Mouse (Mus musculus): ENCODE measurements around the gene Rtp3.

Gene Rtp3

DNA sequence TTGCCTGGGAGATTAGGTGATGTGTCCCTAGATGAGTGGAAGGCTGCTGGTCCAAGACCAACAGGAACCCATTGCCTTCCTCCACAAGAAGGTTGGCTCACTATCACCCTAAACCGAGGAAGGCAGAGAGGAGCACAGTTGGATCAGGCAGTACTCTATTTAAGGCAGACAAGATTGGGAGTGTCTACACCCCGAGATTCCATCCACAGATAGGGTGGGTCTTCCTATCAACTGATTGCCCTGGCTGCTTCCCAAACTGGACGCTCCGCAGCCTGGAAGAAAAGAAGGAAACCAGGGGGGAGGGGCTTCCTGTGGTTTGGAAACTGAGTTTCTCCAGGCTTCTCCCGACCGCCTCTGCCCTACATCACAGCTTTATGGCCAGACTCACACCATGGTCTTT, at the start of gene Rtp3:
TSS of gene Rtp3 (minus strand) at position 380 of the 400 bp plus-strand sequence.
- DNase-seq, result no peak

GRCm38 (mm10) chr9:111039966-111040365, 49.6 kb upstream of the Rtp3 start:
- DNase-seq, result no peak

DNA sequence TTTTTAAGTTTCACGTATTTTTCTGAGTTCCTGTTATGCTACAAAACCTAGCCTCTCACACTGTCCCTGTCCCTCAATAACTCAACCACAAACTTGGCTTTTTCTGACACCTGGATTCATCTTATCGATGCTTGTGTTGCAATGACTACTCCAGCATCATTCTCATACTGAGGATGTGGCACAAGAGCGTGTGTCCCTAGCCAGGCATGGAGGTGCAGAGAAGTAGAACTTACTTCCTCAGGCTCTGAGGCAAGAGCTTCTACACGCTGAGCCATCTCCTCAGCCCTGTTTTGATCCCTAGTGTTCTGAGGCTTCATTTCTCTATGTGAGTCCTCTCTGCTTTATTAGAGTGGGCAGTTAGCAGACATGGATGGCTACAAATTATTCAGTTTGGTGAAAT, 43.3 kb upstream of the Rtp3 start:
- DNase-seq, result no peak

- no peak for DNase-seq
These were observed 36.4 kb upstream of the Rtp3 start for GRCm38 (mm10) chr9:111026791-111027190.

- DNase-seq, result no peak
These were observed 28.6 kb upstream of the Rtp3 start, which contains the start of gene Ltf for GRCm38 (mm10) chr9:111019022-111019421. Ltf (plus strand) TSS chr9:111019271.

DNA sequence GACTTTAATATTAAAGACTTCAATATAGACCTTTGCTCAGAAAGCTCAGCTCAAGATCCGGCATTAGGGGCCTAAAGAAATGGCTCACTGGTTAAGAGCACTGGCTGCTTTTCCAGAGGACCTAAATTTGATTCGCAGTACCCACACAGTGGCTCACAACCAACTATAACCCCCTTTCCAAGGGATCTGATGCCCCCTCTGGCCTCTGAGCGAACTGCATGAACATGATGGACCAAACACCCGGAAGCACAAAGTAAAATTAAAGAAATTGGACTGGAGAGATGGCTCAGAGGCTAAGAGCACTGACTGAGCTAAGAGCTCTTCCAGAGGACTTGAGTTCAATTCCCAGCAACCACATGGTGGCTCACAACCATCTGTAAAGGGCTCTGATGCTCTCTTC, 25.3 kb upstream of the Rtp3 start:
- DNase-seq, result no peak

DNA sequence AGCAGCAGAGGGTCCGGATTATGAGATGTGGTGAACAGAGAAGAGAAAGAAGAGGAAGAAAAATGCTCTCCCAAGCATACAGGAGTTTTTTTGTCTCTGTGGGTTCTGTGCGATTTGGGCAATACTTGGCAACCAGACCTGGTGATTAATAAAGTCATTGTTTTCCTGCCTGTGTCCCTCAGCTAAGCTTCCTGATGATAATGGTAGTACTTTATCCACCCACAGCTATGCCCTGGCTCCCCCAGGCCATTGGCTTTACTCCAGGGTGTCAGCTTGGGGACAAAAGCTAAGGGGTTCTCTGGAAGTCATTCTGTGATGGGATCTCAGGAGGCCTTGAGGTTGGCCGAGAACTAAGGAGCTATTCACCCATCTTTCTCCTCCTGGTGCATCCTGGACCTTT, 21.7 kb upstream of the Rtp3 start:
- DNase-seq, result no peak

DNA sequence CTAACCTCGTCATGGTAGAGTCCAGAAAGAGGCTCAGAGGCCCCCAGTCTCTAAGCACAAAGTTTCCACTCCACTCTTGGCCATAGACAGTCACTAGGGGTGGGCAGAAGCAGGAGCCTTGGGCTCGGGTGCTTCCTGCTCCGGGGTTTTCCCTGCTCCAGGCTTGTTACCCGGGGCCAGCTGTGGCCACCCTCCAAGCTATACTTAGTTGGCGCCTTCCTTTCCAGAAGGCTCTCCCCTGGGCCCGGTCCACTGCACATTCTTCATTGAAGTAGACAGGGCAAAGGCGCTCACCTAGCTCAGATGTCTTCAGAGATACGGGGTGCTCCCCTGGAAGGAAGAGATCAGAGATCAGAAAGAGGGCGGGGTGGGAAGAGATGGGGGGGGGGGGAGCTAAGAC, 21.2 kb upstream of the Rtp3 start:
- no peak for DNase-seq

DNA sequence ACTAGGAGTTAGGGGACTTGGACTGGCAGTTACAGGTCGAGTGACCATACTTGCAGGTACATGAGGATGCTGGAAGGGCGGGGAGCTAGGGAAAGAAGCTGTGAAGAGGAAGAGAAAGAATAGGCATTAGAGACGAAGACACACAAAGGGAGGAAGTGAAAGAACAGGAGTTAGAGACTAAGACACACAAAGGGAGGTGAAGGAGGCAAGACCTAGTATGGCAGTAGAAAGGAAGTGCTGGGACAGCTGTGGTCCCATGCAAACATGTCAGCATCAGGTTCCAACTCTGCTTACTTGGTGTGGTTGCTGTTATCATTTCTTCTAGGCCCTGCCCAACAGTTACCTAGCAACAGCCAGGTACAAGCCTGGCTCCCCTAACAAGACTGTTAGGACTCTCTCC, 19.4 kb upstream of the Rtp3 start:
- DNase-seq, result no peak

- DNase-seq, result no peak
These were observed 16.2 kb upstream of the Rtp3 start for GRCm38 (mm10) chr9:111006544-111006943.

GRCm38 (mm10) chr9:111003279-111003678, 12.9 kb upstream of the Rtp3 start:
- DNase-seq, result no peak

DNA sequence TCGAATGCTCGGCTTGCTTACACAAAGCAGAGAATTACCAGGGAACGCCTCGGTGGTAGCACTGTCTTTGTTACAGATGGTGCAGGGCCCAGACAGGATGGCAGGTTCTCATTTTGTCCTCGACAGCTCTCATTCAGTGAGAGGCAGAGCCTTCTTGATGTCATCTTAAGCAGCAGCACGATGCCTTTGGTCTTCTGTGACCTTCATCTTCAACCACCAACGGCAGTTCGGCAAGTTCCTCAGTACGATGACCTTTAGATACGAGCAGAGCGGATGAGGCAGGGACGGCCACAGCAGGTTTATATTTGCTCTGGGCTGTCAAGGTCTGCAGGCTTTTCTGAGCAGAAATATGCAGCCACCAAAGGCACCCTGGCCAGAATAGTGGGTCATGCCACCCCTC, 11.2 kb upstream of the Rtp3 start:
- no peak for DNase-seq

- DNase-seq, result no peak
These were observed 9.5 kb upstream of the Rtp3 start for GRCm38 (mm10) chr9:110999856-111000255.

- DNase-seq, result no peak
These were observed 8.7 kb upstream of the Rtp3 start for GRCm38 (mm10) chr9:110999056-110999455.

DNA sequence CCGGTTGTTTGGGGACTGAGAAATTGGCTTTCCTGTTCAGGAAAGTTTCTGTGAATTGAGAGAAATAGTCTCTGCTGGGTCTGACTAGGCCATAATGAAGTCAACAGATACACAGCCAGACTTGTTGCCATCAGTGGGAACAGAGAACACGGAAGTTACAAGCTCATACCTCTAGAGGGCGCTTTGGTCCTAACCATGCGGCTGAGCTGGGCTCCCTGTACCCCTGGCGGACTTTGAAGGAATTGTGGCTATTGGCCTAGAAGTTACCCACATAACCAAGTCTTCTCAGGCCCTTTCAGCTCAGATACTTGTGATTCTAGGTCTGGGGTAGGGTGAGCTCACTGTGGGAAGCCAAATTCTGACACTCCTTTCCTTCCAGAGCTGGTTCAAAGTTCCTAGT, 6.9 kb upstream of the Rtp3 start:
- DNase-seq, result peak; percentile 34 to 66

DNA sequence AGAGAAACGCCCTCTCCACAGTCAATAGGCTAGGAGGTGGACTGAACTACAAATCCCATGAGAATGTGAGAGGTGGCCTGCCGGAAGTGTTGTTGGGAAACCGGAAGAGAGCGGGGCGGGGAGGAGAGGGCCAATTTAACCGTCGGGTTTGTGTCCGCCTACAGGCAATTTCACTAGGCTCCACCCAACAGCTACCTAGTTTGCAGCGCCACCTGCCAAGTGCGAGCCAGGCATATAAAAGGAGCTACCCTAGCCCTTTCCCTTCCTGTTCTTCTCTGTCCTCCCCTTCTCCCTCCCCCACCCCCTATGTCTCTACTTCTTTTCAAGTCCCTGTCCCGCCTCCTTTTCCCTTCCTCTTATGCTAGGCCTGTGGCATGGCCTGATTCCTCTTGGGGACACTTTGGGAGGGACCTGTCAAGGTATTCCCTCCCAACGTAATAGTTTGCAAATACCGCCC, 4.4 kb upstream of the Rtp3 start:
- peak; percentile 63 to 66 for DNase-seq

GRCm38 (mm10) chr9:110993281-110993709, 2.9 kb upstream of the Rtp3 start:
- DNase-seq, result no peak

- no peak for DNase-seq
These were observed 840 bp downstream of the Rtp3 start for GRCm38 (mm10) chr9:110989543-110989942.

DNA sequence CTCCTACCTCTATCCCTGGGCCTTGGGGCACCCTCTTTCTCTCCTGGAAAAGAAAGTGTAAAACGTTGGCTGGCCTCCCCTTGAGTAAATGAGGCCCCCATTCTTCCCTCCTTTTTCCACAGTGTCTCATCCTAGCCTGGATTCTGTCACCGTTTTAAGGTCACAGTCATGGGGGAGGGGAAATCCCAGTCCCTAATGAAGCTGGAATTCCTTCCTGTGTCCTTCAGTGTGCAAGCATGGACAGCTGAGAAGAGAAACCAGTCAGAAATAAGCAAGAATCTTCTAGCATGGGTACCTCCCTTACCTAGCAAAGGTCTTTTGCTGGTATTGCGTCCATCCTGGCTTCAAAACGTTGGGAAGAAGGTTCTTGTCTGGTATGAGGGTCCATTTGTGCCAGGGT, 1.2 kb downstream of the Rtp3 start:
- DNase-seq, result no peak

GRCm38 (mm10) chr9:110988078-110988477, 2.3 kb downstream of the Rtp3 start:
- no peak for DNase-seq

- DNase-seq, result no peak
These were observed 3.1 kb downstream of the Rtp3 start for GRCm38 (mm10) chr9:110987331-110987730.

- DNase-seq, result no peak
These were observed 4.4 kb downstream of the Rtp3 start for GRCm38 (mm10) chr9:110985951-110986350.

GRCm38 (mm10) chr9:110985541-110985940, 4.8 kb downstream of the Rtp3 start:
- no peak for DNase-seq

DNA sequence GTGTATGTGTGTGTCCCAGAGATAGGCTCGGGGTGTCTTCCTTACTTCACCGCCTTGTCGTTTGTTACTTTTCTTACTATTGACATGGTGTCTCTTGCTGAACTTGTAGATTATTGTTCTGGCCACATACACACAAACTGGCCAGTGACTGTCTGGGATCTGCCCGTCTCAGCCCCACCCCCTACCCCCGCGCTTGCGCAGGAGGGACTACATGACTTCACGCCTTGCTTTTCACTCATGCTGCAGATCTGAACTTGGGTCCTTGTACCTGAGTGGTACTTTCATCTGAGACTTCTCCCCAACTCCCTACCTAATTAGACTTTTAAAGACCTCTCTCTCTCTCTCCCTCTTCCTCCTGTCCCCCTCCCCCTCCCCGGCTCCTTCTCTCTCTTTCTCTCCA, 6.3 kb downstream of the Rtp3 start:
- no peak for DNase-seq

DNA sequence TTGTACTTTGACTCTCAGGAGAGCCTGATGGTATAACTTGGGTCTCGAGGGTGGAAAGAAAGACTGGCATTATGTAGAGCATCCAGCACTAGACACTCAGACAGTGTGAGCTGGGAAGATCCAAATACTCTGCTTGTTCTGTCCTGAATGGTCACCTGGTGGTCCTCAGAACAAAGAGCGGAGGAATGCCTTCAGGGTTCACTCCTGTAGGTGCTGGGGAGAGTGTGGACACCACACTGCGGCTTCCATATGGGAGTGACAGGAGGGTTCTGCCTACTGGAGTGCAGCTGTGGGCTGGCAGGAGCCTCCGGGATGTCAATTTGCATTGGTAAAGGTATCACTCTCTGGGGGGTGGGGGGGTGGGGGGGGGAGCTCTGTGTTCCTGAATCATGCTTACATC, 8.0 kb downstream of the Rtp3 start:
- DNase-seq, result no peak

- no peak for DNase-seq
These were observed 11.0 kb downstream of the Rtp3 start for GRCm38 (mm10) chr9:110979411-110979810.

Measured in spleen, adult 18-20 months (tissue).